Mouse (Mus musculus): Measurements from ENCODE around the gene Celsr1. TPM values are rescaled to one million over a fixed set of nuclear protein-coding genes. Genes with fewer than 3 reads are reported as not detected.

Gene Celsr1
- total and polyA plus RNA-seq, 3 experiments, result not detected

GRCm38 (mm10) chr15:85990696-85991443, 42.7 kb downstream of the Celsr1 start:
- in situ Hi-C loops (cut with MboI; ENCODE audit: low pct_ligation_motif_present, low pct_unique_long_range_greater_than_20kb, low sequenced_read_pairs) (no loop called here), dilution Hi-C loops (cut with MboI; ENCODE audit: extremely low pct_ligation_motif_present, extremely low pct_unique_long_range_greater_than_20kb, low sequenced_read_pairs) (no loop called here)
- TF ChIP-seq MYC (IDR thresholded peaks at IDR 0.05; ENCODE audit: low read depth, low read length) (no peak), MXI1 (IDR thresholded peaks at IDR 0.05; ENCODE audit: low read depth, low read length) (no peak), ZNF384 (IDR thresholded peaks at IDR 0.05; ENCODE audit: low read depth, low read length) (no peak), EP300 (IDR thresholded peaks at IDR 0.05; ENCODE audit: low read length) (no peak), MAX (IDR thresholded peaks at IDR 0.05; ENCODE audit: low read length) (no peak), POLR2AphosphoS2 (IDR thresholded peaks at IDR 0.05; ENCODE audit: low read depth, low read length) (no peak), TCF12 (IDR thresholded peaks at IDR 0.05; ENCODE audit: low read depth, low read length) (no peak), ETS1 (conservative IDR thresholded peaks at IDR 0.05; ENCODE audit: low read depth, low read length) (no peak), IRF4 (IDR thresholded peaks at IDR 0.05; ENCODE audit: low read depth, low read length) (no peak), PAX5 (IDR thresholded peaks at IDR 0.05; ENCODE audit: low read length) (no peak)
- H3K79me2 ChIP-seq (replicated peaks; ENCODE audit: control insufficient read depth, extremely low read depth, insufficient read depth, poor library complexity, severe bottlenecking), result no peaks in the 10 kb centered on the region
- H3K27me3 ChIP-seq (replicated peaks), result peaks cover 61% of the 10 kb centered on the region
- no peaks in the 10 kb centered on the region for H3K9me3 ChIP-seq (replicated peaks; ENCODE audit: low read length)
- no peak overlapping the region for H3K4me2 ChIP-seq (ENCODE audit: insufficient read depth, low read depth, poor library complexity, severe bottlenecking)
- H3K4me3 ChIP-seq (replicated peaks in 1 of 3; ENCODE audit: low read depth in 2 of 3, low read length in 2 of 3, poor library complexity in 1 of 3), result no peak overlapping the region
- no peak overlapping the region for H3K27ac ChIP-seq (ENCODE audit: insufficient read depth, low read depth)
- no peak for DNase-seq (ENCODE audit: extremely low read depth)
- no peak overlapping the region for H3K9ac ChIP-seq (ENCODE audit: insufficient read depth, low read depth)
- no peaks in the 10 kb centered on the region for H3K36me3 ChIP-seq (replicated peaks in 1 of 2; ENCODE audit: control insufficient read depth in 1 of 2, insufficient read depth in 1 of 2, low read length in 1 of 2)
- no peaks in the 10 kb centered on the region for H3K4me1 ChIP-seq (ENCODE audit: control insufficient read depth in 1 of 2, insufficient read depth in 2 of 2)

DNA sequence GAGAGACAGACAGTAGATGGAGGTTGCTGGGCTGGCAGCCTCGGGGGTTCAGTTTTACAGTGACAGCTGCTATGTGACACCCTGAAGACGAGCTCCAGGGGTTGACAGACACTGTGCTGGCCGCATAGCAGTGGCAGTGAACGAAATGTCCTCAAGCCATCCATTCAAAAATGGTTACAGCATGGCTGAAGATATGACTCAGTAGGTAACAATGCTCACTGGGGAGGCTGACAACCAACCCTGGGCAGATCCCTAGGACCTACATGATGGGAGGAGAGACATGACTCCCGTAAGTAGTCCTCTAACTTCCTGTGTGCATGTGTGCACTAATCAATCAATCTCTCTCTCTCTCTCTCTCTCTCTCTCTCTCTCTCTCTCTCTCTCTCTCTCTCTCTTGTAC, 45.7 kb downstream of the Celsr1 start:
- TF ChIP-seq USF2 (conservative IDR thresholded peaks at IDR 0.05; ENCODE audit: low read depth, low read length) (no peak), ETS1 (conservative IDR thresholded peaks at IDR 0.05; ENCODE audit: low read depth, low read length) (no peak), POLR2AphosphoS2 (IDR thresholded peaks at IDR 0.05; ENCODE audit: low read depth, low read length) (no peak)
- no peak overlapping the region for H3K9ac ChIP-seq (ENCODE audit: insufficient read depth, low read depth)
- H3K4me2 ChIP-seq (ENCODE audit: insufficient read depth, low read depth, poor library complexity, severe bottlenecking), result no peak overlapping the region
- DNase-seq (ENCODE audit: extremely low read depth), result no peak
- H3K79me2 ChIP-seq (replicated peaks; ENCODE audit: control insufficient read depth, extremely low read depth, insufficient read depth, poor library complexity, severe bottlenecking), result no peaks in the 10 kb centered on the region
- in situ Hi-C loops (cut with MboI; ENCODE audit: low pct_ligation_motif_present, low pct_unique_long_range_greater_than_20kb, low sequenced_read_pairs) (no loop called here), dilution Hi-C loops (cut with MboI; ENCODE audit: extremely low pct_ligation_motif_present, extremely low pct_unique_long_range_greater_than_20kb, low sequenced_read_pairs) (no loop called here)
- peaks cover 55% of the 10 kb centered on the region for H3K27me3 ChIP-seq (replicated peaks)
- no peak overlapping the region for H3K4me3 ChIP-seq (replicated peaks in 1 of 3; ENCODE audit: low read depth in 2 of 3, low read length in 2 of 3, poor library complexity in 1 of 3)
- H3K9me3 ChIP-seq (replicated peaks; ENCODE audit: low read length), result no peaks in the 10 kb centered on the region
- H3K4me1 ChIP-seq (ENCODE audit: control insufficient read depth in 1 of 2, insufficient read depth in 2 of 2), result no peaks in the 10 kb centered on the region
- no peaks in the 10 kb centered on the region for H3K36me3 ChIP-seq (replicated peaks in 1 of 2; ENCODE audit: control insufficient read depth in 1 of 2, insufficient read depth in 1 of 2, low read length in 1 of 2)
- no peak overlapping the region for H3K27ac ChIP-seq (ENCODE audit: insufficient read depth, low read depth)

DNA sequence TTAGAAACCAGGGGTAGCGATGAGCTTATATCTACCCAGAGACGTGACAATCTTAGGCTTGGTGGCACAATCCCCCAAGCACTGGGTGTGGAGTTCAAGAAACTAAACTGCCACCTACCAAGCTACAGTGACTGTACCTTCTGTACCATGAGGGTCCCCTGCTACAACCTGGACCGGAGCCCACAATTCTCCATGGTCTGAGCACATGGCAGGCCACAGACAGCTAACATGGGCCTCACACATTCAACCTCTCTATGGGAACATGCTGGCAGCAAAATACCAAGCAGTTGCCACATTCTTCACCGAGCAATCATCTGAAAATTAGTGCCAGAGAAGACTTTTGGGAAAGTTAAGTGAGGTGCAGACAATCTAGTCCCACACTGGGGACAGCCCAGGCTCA, 47.4 kb downstream of the Celsr1 start:
- Histone ChIP-seq H3K27ac (ENCODE audit: insufficient read depth, low read depth) (no peak overlapping the region), H3K36me3 (replicated peaks in 1 of 2; ENCODE audit: control insufficient read depth in 1 of 2, insufficient read depth in 1 of 2, low read length in 1 of 2) (no peaks in the 10 kb centered on the region), H3K79me2 (replicated peaks; ENCODE audit: control insufficient read depth, extremely low read depth, insufficient read depth, poor library complexity, severe bottlenecking) (no peaks in the 10 kb centered on the region), H3K9ac (ENCODE audit: insufficient read depth, low read depth) (no peak overlapping the region), H3K9me3 (replicated peaks; ENCODE audit: low read length) (no peaks in the 10 kb centered on the region), H3K4me1 (ENCODE audit: control insufficient read depth in 1 of 2, insufficient read depth in 2 of 2) (peaks cover 0 to 16% of the 10 kb centered on the region in 2 experiments; a peak in 2 of 4 replicates), H3K4me2 (ENCODE audit: insufficient read depth, low read depth, poor library complexity, severe bottlenecking) (no peak overlapping the region), H3K4me3 (replicated peaks in 1 of 3; ENCODE audit: low read depth in 2 of 3, low read length in 2 of 3, poor library complexity in 1 of 3) (no peak overlapping the region), H3K27me3 (replicated peaks) (peaks cover 50% of the 10 kb centered on the region)
- dilution Hi-C loops (cut with MboI; ENCODE audit: extremely low pct_ligation_motif_present, extremely low pct_unique_long_range_greater_than_20kb, low sequenced_read_pairs), result no loop called here
- TF ChIP-seq MYC (IDR thresholded peaks at IDR 0.05; ENCODE audit: low read depth, low read length) (no peak), BHLHE40 (IDR thresholded peaks at IDR 0.05; ENCODE audit: low read depth, low read length) (no peak), EP300 (IDR thresholded peaks at IDR 0.05; ENCODE audit: low read length) (no peak)
- DNase-seq (ENCODE audit: extremely low read depth), result no peak
- in situ Hi-C loops (cut with MboI; ENCODE audit: low pct_ligation_motif_present, low pct_unique_long_range_greater_than_20kb, low sequenced_read_pairs), result no loop called here
